Mouse (Mus musculus) CD4-positive helper T cell, adult 2 months (primary cell): ENCODE measurements at regions not wholly inside any gene's neighbourhood (a gene's known extent, or its start where the extent isn't known, plus 50 kb on each side); places are given as distances from the start of the nearest gene placed in this dataset.

ENCODE experiments used
- DNase-seq: peaks from one replicate; pipeline ENCODE4 v3.0.0-alpha.2; 2012; ENCODE audit warnings: low read depth, missing footprints, low spot score

- DNase-seq: no peak
These were observed 60.3 kb downstream of the 4930544G11Rik start for GRCm38 (mm10) chr6:66012675-66013074.

- DNase-seq: no peak
These were observed 71.1 kb downstream of the 4930544G11Rik start for GRCm38 (mm10) chr6:66023531-66023930.

GRCm38 (mm10) chr6:66036789-66037188 is 84.4 kb downstream of the 4930544G11Rik start:
- DNase-seq: no peak

- no peak for DNase-seq
These were observed 99.4 kb downstream of the 4930544G11Rik start for GRCm38 (mm10) chr6:66051852-66052251.

- DNase-seq: no peak
These were observed 100.0 kb downstream of the 4930544G11Rik start for GRCm38 (mm10) chr6:66052386-66052785.

GRCm38 (mm10) chr6:66053197-66053596 is 100.8 kb downstream of the 4930544G11Rik start:
- DNase-seq: no peak

- DNase-seq: no peak
These were observed 116.5 kb downstream of the 4930544G11Rik start for GRCm38 (mm10) chr6:66068874-66069273.

GRCm38 (mm10) chr6:66077445-66077844 is 125.0 kb downstream of the 4930544G11Rik start:
- DNase-seq: no peak

- no peak for DNase-seq
These were observed 126.4 kb downstream of the 4930544G11Rik start for GRCm38 (mm10) chr6:66078769-66079168.

- no peak for DNase-seq
These were observed 149.2 kb downstream of the 4930544G11Rik start for GRCm38 (mm10) chr6:66101555-66102071.

- no peak for DNase-seq
These were observed 162.0 kb downstream of the 4930544G11Rik start for GRCm38 (mm10) chr6:66114366-66114765.

- no peak for DNase-seq
These were observed 169.2 kb downstream of the 4930544G11Rik start for GRCm38 (mm10) chr6:66121479-66122183.

- no peak for DNase-seq
These were observed 171.9 kb downstream of the 4930544G11Rik start for GRCm38 (mm10) chr6:66124292-66124691.

- DNase-seq: no peak
These were observed 199.4 kb downstream of the 4930544G11Rik start for GRCm38 (mm10) chr6:66151786-66152185.

- peak; percentile 3 for DNase-seq
These were observed 202.4 kb downstream of the 4930544G11Rik start for GRCm38 (mm10) chr6:66154831-66155230.

- no peak for DNase-seq
These were observed 208.4 kb downstream of the 4930544G11Rik start for GRCm38 (mm10) chr6:66160805-66161204.

- no peak for DNase-seq
These were observed 216.5 kb downstream of the 4930544G11Rik start for GRCm38 (mm10) chr6:66168913-66169312.

- DNase-seq: no peak
These were observed 245.6 kb downstream of the 4930544G11Rik start for GRCm38 (mm10) chr6:66197990-66198389.

GRCm38 (mm10) chr6:66200136-66200790 is 247.9 kb downstream of the 4930544G11Rik start:
- DNase-seq: no peak

- DNase-seq: no peak
These were observed 254.0 kb downstream of the 4930544G11Rik start for GRCm38 (mm10) chr6:66206197-66206925.

GRCm38 (mm10) chr6:66217543-66217942 is 265.1 kb downstream of the 4930544G11Rik start:
- no peak for DNase-seq
